Mouse (Mus musculus): Measurements from ENCODE around the gene Sar1b. TPM values are rescaled to one million over a fixed set of nuclear protein-coding genes. Genes with fewer than 3 reads are reported as not detected.

Gene Sar1b
- polyA plus RNA-seq, 1 experiment: 24.9 TPM

GRCm38 (mm10) chr11:51805221-51805981 is 41.9 kb downstream of the Sar1b start:
- 19% methylated on average over 17 of the region's 17 CpGs for WGBS
- TF ChIP-seq POLR2A (IDR thresholded peaks at IDR 0.05; ENCODE audit: borderline replicate concordance, extremely low read depth, low read depth, low read length): 0 out of 2 replicates have a peak, but pooled peaks have one; percentile 21
- TF ChIP-seq CTCF (IDR thresholded peaks at IDR 0.05; ENCODE audit: insufficient read depth, low read length): no peak
- DNase-seq: peak; percentile 68
- H3K4me3 ChIP-seq (replicated peaks; ENCODE audit: extremely low read depth, low read depth, low read length): peak overlapping the region; percentile 75
- H3K4me1 ChIP-seq (ENCODE audit: control insufficient read depth, insufficient read depth, low read length): 0 out of 2 replicates have a peak, but pooled peaks cover 2% of the 10 kb centered on the region

- WGBS: 38% methylated on average over 13 of the region's 13 CpGs
- TF ChIP-seq CTCF (IDR thresholded peaks at IDR 0.05; ENCODE audit: insufficient read depth, low read length): no peak
- no peak for TF ChIP-seq POLR2A (IDR thresholded peaks at IDR 0.05; ENCODE audit: borderline replicate concordance, extremely low read depth, low read depth, low read length)
- Histone ChIP-seq H3K4me1 (ENCODE audit: control insufficient read depth, insufficient read depth, low read length) (no peaks in the 10 kb centered on the region), H3K4me3 (replicated peaks; ENCODE audit: extremely low read depth, low read depth, low read length) (no peak overlapping the region)
- DNase-seq: peak; percentile 38
Observed at GRCm38 (mm10) chr11:51807108-51807879, 43.8 kb downstream of the Sar1b start.

GRCm38 (mm10) chr11:51809632-51810224 is 46.2 kb downstream of the Sar1b start:
- no peaks in the 10 kb centered on the region for H3K4me1 ChIP-seq (ENCODE audit: control insufficient read depth, insufficient read depth, low read length)
- no peak for TF ChIP-seq POLR2A (IDR thresholded peaks at IDR 0.05; ENCODE audit: borderline replicate concordance, extremely low read depth, low read depth, low read length)
- TF ChIP-seq CTCF (IDR thresholded peaks at IDR 0.05; ENCODE audit: insufficient read depth, low read length): no peak
- no peak overlapping the region for H3K4me3 ChIP-seq (replicated peaks; ENCODE audit: extremely low read depth, low read depth, low read length)
- DNase-seq: no peak
- WGBS: 59% methylated on average over 6 of the region's 6 CpGs

GRCm38 (mm10) chr11:51811230-51811629 is 47.7 kb downstream of the Sar1b start:
- no peak for DNase-seq
- Histone ChIP-seq H3K4me1 (ENCODE audit: control insufficient read depth, insufficient read depth, low read length) (no peaks in the 10 kb centered on the region), H3K4me3 (replicated peaks; ENCODE audit: extremely low read depth, low read depth, low read length) (no peak overlapping the region)
- peak; percentile 32; the same call in 1 of the 2 replicates for TF ChIP-seq CTCF (IDR thresholded peaks at IDR 0.05; ENCODE audit: insufficient read depth, low read length)
- TF ChIP-seq POLR2A (IDR thresholded peaks at IDR 0.05; ENCODE audit: borderline replicate concordance, extremely low read depth, low read depth, low read length): no peak
- WGBS: 88% methylated on average over 4 of the region's 4 CpGs

- Histone ChIP-seq H3K4me1 (ENCODE audit: control insufficient read depth, insufficient read depth, low read length) (no peaks in the 10 kb centered on the region), H3K4me3 (replicated peaks; ENCODE audit: extremely low read depth, low read depth, low read length) (no peak overlapping the region)
- 91% methylated on average over 8 of the region's 8 CpGs for WGBS
- no peak for DNase-seq
- TF ChIP-seq POLR2A (IDR thresholded peaks at IDR 0.05; ENCODE audit: borderline replicate concordance, extremely low read depth, low read depth, low read length) (no peak), CTCF (IDR thresholded peaks at IDR 0.05; ENCODE audit: insufficient read depth, low read length) (no peak)
Observed at GRCm38 (mm10) chr11:51812022-51812546, 48.6 kb downstream of the Sar1b start.

- Histone ChIP-seq H3K4me3 (replicated peaks; ENCODE audit: extremely low read depth, low read depth, low read length) (no peak overlapping the region), H3K4me1 (ENCODE audit: control insufficient read depth, insufficient read depth, low read length) (no peaks in the 10 kb centered on the region)
- 32% methylated on average over 6 of the region's 6 CpGs for WGBS
- TF ChIP-seq CTCF (IDR thresholded peaks at IDR 0.05; ENCODE audit: insufficient read depth, low read length): peak; percentile 78
- TF ChIP-seq POLR2A (IDR thresholded peaks at IDR 0.05; ENCODE audit: borderline replicate concordance, extremely low read depth, low read depth, low read length): no peak
- peak; percentile 86 for DNase-seq
Observed at GRCm38 (mm10) chr11:51817756-51818155, 54.3 kb downstream of the Sar1b start.

GRCm38 (mm10) chr11:51818837-51819236 is 55.4 kb downstream of the Sar1b start:
- no peaks in the 10 kb centered on the region; the same call in 1 of the 2 replicates for H3K4me1 ChIP-seq (ENCODE audit: control insufficient read depth, insufficient read depth, low read length)
- TF ChIP-seq CTCF (IDR thresholded peaks at IDR 0.05; ENCODE audit: insufficient read depth, low read length) (no peak), POLR2A (IDR thresholded peaks at IDR 0.05; ENCODE audit: borderline replicate concordance, extremely low read depth, low read depth, low read length) (no peak)
- no peak for DNase-seq
- 94% methylated on average over 4 of the region's 4 CpGs for WGBS
- no peak overlapping the region for H3K4me3 ChIP-seq (replicated peaks; ENCODE audit: extremely low read depth, low read depth, low read length)

- WGBS: 74% methylated on average over 3 of the region's 3 CpGs
- DNase-seq: peak; percentile 49
- no peaks in the 10 kb centered on the region; the same call in 1 of the 2 replicates for H3K4me1 ChIP-seq (ENCODE audit: control insufficient read depth, insufficient read depth, low read length)
- H3K4me3 ChIP-seq (replicated peaks; ENCODE audit: extremely low read depth, low read depth, low read length): no peak overlapping the region
- peak; percentile 66 for TF ChIP-seq CTCF (IDR thresholded peaks at IDR 0.05; ENCODE audit: insufficient read depth, low read length)
- TF ChIP-seq POLR2A (IDR thresholded peaks at IDR 0.05; ENCODE audit: borderline replicate concordance, extremely low read depth, low read depth, low read length): no peak
Observed at GRCm38 (mm10) chr11:51819964-51820363, 56.5 kb downstream of the Sar1b start.

GRCm38 (mm10) chr11:51820861-51821260 is 57.4 kb downstream of the Sar1b start:
- Histone ChIP-seq H3K4me3 (replicated peaks; ENCODE audit: extremely low read depth, low read depth, low read length) (no peak overlapping the region), H3K4me1 (ENCODE audit: control insufficient read depth, insufficient read depth, low read length) (no peaks in the 10 kb centered on the region; the same call in 1 of the 2 replicates)
- 21% methylated on average over 11 of the region's 11 CpGs for WGBS
- peak; percentile 81 for DNase-seq
- no peak for TF ChIP-seq POLR2A (IDR thresholded peaks at IDR 0.05; ENCODE audit: borderline replicate concordance, extremely low read depth, low read depth, low read length)
- TF ChIP-seq CTCF (IDR thresholded peaks at IDR 0.05; ENCODE audit: insufficient read depth, low read length): peak; percentile 83

Data from lung, adult 2 months (tissue).